Mouse (Mus musculus): Measurements from ENCODE around the gene Ccdc125. TPM values are rescaled to one million over a fixed set of nuclear protein-coding genes. Genes with fewer than 3 reads are reported as not detected.

Gene Ccdc125
- total and polyA plus RNA-seq, 3 experiments, result 0.13 to 0.59 TPM; not detected in 1

- TF ChIP-seq MAZ (IDR thresholded peaks at IDR 0.05; ENCODE audit: low read depth, low read length) (peak; percentile 100), NELFE (IDR thresholded peaks at IDR 0.05; ENCODE audit: low read depth, low read length) (peak; percentile 62)
Measured at GRCm38 (mm10) chr13:100650550-100651438, 18.7 kb upstream of the Ccdc125 start, which contains the start of the genes Ak6 and Rad17 (continued).

GRCm38 (mm10) chr13:100651439-100652186 is 17.9 kb upstream of the Ccdc125 start, which contains the start of gene Taf9:
Gene Taf9, plus strand, starts transcription at chr13:100651579.
- Histone ChIP-seq H3K27ac (ENCODE audit: insufficient read depth, low read depth) (peak within 1 kb of the TSS; percentile 72), H3K36me3 (replicated peaks in 1 of 2; ENCODE audit: control insufficient read depth in 1 of 2, insufficient read depth in 1 of 2, low read length in 1 of 2) (peaks cover 13 to 33% of the 10 kb centered on the region in 2 experiments), H3K27me3 (replicated peaks) (no peaks in the 10 kb centered on the region), H3K9ac (ENCODE audit: insufficient read depth, low read depth) (peak within 1 kb of the TSS; percentile 66), H3K4me3 (replicated peaks in 1 of 3; ENCODE audit: low read depth in 2 of 3, low read length in 2 of 3, poor library complexity in 1 of 3) (peak within 1 kb of the TSS; percentile 88 to 92 (median 92)), H3K79me2 (replicated peaks; ENCODE audit: control insufficient read depth, extremely low read depth, insufficient read depth, poor library complexity, severe bottlenecking) (peaks cover 42% of the 10 kb centered on the region), H3K4me1 (ENCODE audit: control insufficient read depth in 1 of 2, insufficient read depth in 2 of 2) (peaks cover 5 to 21% of the 10 kb centered on the region in 2 experiments; a peak in 3 of 4 replicates), H3K9me3 (replicated peaks; ENCODE audit: low read length) (no peaks in the 10 kb centered on the region), H3K4me2 (ENCODE audit: insufficient read depth, low read depth, poor library complexity, severe bottlenecking) (peak within 1 kb of the TSS; percentile 85)
- dilution Hi-C loops (cut with MboI; ENCODE audit: extremely low pct_ligation_motif_present, extremely low pct_unique_long_range_greater_than_20kb, low sequenced_read_pairs), result no loop called here
- DNase-seq (ENCODE audit: extremely low read depth), result peak; percentile 14
- peak; percentile 54; the same call in 1 of the 2 replicates for TF ChIP-seq CHD1 (IDR thresholded peaks at IDR 0.05; ENCODE audit: low read depth, low read length)
- peak; percentile 41; the same call in 1 of the 2 replicates for TF ChIP-seq SIN3A (IDR thresholded peaks at IDR 0.05; ENCODE audit: low read length)
- no peak for TF ChIP-seq GABPA (IDR thresholded peaks at IDR 0.05; ENCODE audit: insufficient replicate concordance, low read depth, low read length)
- in situ Hi-C loops (cut with MboI; ENCODE audit: low pct_ligation_motif_present, low pct_unique_long_range_greater_than_20kb, low sequenced_read_pairs), result no loop called here

GRCm38 (mm10) chr13:100658091-100658490 is 11.4 kb upstream of the Ccdc125 start:
- Histone ChIP-seq H3K36me3 (replicated peaks in 1 of 2; ENCODE audit: control insufficient read depth in 1 of 2, insufficient read depth in 1 of 2, low read length in 1 of 2) (peaks cover 19 to 50% of the 10 kb centered on the region in 2 experiments), H3K9me3 (replicated peaks; ENCODE audit: low read length) (no peaks in the 10 kb centered on the region)
- dilution Hi-C loops (cut with MboI; ENCODE audit: extremely low pct_ligation_motif_present, extremely low pct_unique_long_range_greater_than_20kb, low sequenced_read_pairs), result no loop called here

More at GRCm38 (mm10) chr13:100658091-100658490, 11.4 kb upstream of the Ccdc125 start:
- no peak overlapping the region for H3K4me3 ChIP-seq (replicated peaks in 1 of 3; ENCODE audit: low read depth in 2 of 3, low read length in 2 of 3, poor library complexity in 1 of 3)
- in situ Hi-C loops (cut with MboI; ENCODE audit: low pct_ligation_motif_present, low pct_unique_long_range_greater_than_20kb, low sequenced_read_pairs), result no loop called here
- H3K4me2 ChIP-seq (ENCODE audit: insufficient read depth, low read depth, poor library complexity, severe bottlenecking), result no peak overlapping the region
- peaks cover 5 to 17% of the 10 kb centered on the region in 2 experiments for H3K4me1 ChIP-seq (ENCODE audit: control insufficient read depth in 1 of 2, insufficient read depth in 2 of 2)
- TF ChIP-seq MAZ (IDR thresholded peaks at IDR 0.05; ENCODE audit: low read depth, low read length), result no peak
- TF ChIP-seq CTCF (conservative IDR thresholded peaks at IDR 0.05 in 1 of 2, IDR thresholded peaks at IDR 0.05 in 1 of 2; ENCODE audit: low read depth in 2 of 2, low read length in 2 of 2), result no peak
- no peak for TF ChIP-seq MAX (IDR thresholded peaks at IDR 0.05; ENCODE audit: low read length)
- no peak for TF ChIP-seq CHD1 (IDR thresholded peaks at IDR 0.05; ENCODE audit: low read depth, low read length)
- no peak for TF ChIP-seq USF1 (IDR thresholded peaks at IDR 0.05; ENCODE audit: low read depth, low read length)
- no peak for TF ChIP-seq POLR2A (IDR thresholded peaks at IDR 0.05; ENCODE audit: low read depth, low read length)
- TF ChIP-seq KAT2A (IDR thresholded peaks at IDR 0.05; ENCODE audit: insufficient replicate concordance, low read length), result no peak
- TF ChIP-seq HCFC1 (IDR thresholded peaks at IDR 0.05; ENCODE audit: low read depth, low read length), result no peak
- no peak for TF ChIP-seq ZKSCAN1 (IDR thresholded peaks at IDR 0.05; ENCODE audit: borderline replicate concordance, low read depth, low read length)
- no peak for TF ChIP-seq BHLHE40 (IDR thresholded peaks at IDR 0.05; ENCODE audit: low read depth, low read length)
- TF ChIP-seq TBP (conservative IDR thresholded peaks at IDR 0.05; ENCODE audit: low read depth, low read length), result no peak
- TF ChIP-seq GABPA (IDR thresholded peaks at IDR 0.05; ENCODE audit: insufficient replicate concordance, low read depth, low read length), result no peak
- no peak for TF ChIP-seq RCOR1 (conservative IDR thresholded peaks at IDR 0.05; ENCODE audit: low read depth, low read length)
- no peak for TF ChIP-seq ZNF384 (IDR thresholded peaks at IDR 0.05; ENCODE audit: low read depth, low read length)
- H3K27me3 ChIP-seq (replicated peaks), result no peaks in the 10 kb centered on the region
- H3K27ac ChIP-seq (ENCODE audit: insufficient read depth, low read depth), result no peak overlapping the region
- no peak for DNase-seq (ENCODE audit: extremely low read depth)
- peaks cover 25% of the 10 kb centered on the region for H3K79me2 ChIP-seq (replicated peaks; ENCODE audit: control insufficient read depth, extremely low read depth, insufficient read depth, poor library complexity, severe bottlenecking)
- H3K9ac ChIP-seq (ENCODE audit: insufficient read depth, low read depth), result no peak overlapping the region

Data from CH12.LX (cell line).